Mouse (Mus musculus): ENCODE measurements around the gene Atrip.
A peak's percentile ranks its signal among the peaks of the same experiment; 100 is the strongest.

Atrip gene

DNA sequence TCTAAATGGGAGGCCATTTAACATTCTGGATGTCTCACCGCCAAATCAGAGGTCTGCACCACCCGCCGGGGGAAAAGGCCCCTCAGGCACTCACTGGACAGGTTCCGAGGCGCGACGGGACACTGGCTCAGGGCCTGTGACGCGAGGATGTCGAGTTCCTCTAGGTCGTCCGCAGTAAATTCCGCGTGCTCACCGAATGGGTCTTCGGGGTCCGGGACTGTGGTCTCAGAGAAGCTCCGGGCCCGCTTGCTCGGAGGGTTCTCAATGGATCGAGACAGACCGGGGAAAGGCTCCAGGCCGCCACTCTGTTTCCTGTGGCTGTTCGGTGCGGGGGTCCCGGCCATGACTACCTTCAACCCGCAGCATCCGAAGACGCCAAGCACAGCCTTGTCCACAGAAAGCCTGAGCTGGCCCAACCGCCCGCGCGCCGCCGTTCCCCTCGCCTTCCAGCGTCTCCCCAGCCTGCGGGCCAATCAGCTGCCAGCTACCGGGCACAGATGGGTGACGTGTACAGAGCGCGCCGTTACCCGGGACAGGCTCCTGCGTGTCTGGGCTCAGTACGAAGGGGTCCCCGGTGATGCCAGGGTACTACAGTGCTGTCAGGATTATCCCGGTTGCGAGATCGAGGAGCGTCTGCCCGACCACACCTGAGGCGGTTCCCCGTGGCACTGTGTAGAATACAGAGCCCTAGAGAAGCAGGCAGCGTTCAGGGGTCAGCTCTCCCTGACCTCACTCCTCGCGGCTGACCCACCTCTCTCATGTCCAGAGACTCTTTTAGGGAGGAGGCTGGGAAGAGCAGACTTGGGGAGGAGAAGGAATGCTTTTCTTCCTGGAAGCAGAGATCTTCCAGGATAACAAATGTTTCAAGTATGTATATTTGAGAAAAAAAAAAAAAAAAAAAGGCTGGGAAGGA, at the start of gene Atrip:
Atrip (minus strand) TSS at position 464 of the 913 bp plus-strand sequence.
- DNase-seq = peak; percentile 95 to 96

DNA sequence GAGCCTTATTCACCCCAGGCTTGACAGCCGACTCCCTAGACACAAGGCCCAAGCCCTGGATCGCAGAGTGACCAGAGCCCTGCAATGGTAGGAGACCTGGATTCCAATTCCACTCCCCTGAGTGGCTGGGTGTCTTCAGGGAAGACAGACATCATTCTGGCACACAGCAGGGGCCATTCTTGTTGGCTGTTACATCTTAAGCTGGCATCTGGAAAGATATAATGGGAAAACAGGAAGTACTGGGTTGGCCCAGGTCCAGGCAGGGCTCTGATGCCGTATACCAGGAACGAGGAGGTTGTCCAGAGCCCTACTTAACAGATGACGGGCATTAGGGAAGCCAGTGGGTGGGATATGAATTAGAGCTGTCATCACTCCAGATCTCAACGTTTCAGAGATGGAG, 49.3 kb upstream of the Atrip start:
- DNase-seq = peak; percentile 24 to 30

DNA sequence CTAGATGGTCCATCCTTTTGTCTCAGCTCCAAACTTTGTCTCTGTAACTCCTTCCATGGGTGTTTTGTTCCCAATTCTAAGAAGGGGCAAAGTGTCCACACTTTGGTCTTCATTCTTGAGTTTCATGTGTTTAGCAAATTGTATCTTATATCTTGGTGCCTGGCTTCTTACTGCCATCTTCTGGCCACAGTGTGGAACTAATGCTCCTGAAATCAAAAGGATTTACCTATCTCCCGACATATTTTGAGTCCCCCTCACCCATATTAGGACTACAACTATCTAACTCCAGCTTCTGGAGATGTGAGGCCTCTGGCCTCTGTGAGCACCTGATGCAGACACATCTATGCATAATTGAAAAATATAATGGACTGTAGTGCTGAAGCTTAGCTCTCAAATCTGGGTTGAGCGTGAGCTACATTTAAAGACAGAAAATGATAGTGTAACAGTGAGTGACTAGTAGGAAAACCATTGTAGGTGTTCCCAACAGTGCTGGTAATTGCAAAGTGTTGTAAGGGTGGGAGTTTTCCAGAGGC, 48.7 kb upstream of the Atrip start:
- DNase-seq = peak; percentile 36 to 65

DNA sequence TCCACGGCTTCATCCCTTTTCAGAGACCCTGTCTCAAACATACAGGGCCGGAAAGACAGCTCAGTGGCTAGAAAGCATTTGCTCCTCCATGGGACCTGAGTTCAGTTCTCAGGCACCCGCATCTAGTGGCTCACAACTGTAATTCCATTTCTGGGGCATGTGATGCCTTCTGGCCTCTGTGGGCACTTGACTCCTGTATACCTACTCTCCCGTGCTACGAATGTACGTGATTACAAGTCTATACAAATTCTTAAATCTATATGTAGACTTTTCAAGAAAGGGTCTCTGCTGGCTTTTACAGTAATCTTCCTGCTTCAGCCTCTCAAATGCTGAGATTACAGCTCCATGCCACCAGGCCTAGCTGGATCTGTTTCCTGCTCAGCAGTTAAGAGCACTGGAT, 47.0 kb upstream of the Atrip start:
- no peak for DNase-seq

DNA sequence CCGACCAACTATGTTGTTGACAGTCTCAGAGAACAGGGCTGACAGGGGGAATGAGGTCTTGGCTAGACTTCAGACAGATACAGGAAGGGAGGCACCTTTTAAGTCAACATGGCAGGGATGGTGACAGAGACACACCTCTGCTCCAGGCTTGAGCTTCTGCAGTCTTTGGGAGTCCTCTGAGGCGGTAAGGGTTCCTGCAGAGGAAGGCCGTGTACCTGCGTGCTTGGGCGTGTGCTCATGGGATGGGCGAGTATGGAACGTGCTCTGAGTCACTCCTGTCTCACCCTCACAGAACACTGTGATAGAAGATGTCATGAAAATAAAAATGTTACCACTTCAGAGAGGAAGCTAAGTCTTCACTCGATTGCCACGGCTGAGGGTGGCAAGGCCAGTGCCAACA, 45.6 kb upstream of the Atrip start:
- DNase-seq = peak in 1 of 2 experiments; percentile 1

DNA sequence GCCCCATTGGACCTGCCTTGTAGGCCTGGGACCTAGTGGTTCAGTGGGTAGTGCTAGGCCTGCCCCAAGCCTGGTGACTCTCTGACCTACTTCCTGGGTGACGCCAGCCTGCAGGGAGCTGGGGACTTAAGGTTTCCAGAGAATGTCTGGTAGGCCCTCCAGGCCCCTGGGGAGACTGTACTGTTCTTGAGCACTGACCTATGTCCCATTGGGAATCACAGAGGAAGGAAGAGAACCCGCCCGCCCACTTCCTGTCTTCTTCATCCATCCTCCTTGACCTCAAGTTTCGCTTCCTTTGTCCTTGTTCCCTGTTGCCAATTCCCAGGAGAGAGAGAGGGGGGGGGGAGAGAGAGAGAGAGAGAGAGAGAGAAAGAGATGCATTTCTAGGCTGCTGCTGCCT, 44.2 kb upstream of the Atrip start:
- DNase-seq = peak in 1 of 2 experiments; percentile 14

DNA sequence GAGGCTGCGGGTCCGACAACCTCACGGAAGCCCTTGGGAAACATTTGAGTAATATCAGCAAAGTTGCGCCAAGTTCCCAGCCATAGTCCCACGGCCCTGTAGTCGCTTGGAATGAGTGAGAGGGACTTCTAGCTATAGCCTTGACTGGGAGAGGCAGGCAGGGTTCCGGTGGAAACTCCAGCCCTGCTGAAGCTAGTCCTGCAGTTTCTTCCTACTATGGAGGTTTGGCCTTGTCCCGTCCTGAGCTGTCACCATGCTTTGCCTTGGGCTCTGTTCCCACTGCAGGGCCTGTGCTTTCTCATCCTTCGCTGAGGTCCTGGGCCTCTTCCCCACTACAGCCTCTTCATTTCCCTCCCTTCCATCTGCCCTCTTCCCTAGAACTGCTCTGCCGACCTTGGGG, 42.3 kb upstream of the Atrip start:
- DNase-seq = no peak

DNA sequence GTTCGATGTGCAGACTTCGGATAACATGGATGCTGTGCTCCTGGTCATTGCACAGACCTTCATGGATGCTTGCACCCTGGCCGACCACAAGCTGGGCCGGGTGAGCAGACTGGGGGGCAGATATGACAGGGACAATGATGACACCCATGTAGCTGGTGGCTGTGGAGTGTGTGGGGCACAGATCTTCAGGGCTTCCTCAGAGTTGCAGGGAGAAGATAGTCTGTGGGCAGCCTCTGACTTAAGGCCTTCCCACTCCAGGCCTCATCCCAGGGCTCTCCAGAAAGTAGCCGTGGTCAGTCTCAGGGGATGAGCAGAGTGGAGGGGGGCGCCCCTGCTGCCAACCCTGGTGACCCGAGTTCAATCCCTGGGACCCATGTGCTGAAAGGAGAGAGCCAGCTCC, 40.9 kb upstream of the Atrip start:
- peak; percentile 1 for DNase-seq

DNA sequence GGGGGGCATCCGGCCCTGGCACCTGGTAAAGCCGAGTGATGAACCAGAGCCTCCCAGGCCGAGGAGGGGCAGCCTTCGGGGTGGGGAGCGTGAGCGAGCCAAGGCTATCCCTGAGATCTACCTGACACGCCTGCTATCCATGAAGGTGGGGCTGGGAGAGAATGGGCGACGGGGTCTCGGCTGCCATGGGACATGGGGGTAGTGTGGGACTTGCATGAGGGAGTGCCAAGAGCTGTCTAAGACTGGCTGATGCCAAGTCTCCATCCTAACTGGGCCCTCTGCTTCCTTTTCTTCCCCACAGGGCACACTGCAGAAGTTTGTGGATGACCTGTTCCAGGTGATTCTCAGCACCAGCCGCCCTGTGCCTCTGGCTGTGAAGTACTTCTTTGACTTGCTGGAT, 40.4 kb upstream of the Atrip start:
- peak; percentile 1 to 2 for DNase-seq

DNA sequence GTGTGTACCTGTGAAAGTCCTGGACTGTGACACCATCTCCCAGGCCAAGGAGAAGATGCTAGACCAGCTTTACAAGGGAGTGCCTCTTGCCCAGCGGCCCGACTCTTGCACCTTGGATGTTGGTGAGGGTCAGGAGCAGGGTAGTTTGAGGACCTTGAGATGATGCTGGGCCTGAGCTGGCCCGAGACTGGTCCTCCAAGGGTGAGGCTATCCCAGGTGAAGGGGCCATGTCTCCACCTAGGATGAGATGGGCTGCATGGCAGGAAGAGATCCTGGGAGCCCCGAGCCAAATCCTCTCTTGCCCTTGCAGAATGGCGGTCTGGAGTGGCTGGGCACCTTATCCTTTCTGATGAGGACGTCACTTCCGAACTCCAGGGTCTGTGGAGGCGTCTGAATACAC, 39.4 kb upstream of the Atrip start:
- DNase-seq = peak in 1 of 2 experiments; percentile 1

DNA sequence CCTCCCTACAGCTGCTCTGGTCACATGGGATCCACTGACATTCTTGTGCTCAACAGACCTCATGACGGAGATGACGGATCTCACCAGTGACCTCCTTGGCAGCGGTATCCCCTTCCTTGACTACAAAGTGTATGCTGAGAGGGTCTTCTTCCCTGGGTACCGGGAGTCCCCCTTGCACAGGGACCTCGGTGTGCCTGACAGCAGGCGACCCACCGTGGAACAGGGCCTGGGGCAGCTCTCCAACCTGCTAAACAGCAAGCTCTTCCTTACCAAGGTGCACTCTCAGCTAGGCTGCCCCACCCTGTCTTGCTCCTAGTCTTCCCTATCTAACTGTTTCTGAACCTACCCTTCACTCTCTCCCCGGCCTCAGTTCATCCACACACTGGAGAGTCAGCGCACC, 37.7 kb upstream of the Atrip start:
- DNase-seq = peak in 1 of 2 experiments; percentile 1

DNA sequence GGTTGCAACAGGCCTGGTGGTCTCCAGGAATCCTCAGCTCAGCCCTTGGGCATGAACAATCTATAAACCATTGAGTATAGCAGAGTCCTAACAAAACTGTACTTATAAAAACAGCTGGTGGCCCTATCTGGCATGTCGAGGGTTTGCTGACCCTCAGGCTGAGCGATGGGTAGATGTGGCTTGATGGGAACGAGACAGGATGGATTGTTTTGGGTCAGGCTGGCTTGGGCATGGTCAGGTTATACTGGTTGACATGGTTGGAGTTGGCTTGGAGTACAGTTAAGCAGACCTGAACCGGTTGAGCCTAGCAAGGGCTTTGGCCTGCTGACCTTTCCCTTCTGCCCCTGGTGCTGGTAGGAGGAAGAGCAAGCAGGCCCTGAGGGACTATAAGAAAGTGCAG, 37.2 kb upstream of the Atrip start:
- no peak for DNase-seq

DNA sequence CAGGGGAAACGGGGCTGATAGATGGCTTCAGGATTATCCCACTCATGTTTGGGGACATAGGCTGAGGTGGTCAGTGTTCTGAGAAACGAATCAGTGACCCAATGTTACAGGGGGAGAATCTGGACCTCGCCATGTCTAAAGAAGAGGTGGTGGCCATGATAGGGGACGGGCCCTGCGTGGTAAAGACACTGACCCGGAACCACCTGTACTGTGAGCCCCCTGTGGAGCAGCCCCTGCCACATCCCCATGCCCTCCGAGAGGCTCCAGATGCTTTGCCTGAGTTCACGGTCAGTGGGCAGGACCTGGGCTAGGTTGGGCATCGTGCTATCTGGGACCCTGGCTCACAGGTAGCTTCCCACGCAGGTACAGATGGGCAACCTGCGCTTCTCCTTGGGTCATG, 36.3 kb upstream of the Atrip start:
- peak in 1 of 2 experiments; percentile 0 for DNase-seq

DNA sequence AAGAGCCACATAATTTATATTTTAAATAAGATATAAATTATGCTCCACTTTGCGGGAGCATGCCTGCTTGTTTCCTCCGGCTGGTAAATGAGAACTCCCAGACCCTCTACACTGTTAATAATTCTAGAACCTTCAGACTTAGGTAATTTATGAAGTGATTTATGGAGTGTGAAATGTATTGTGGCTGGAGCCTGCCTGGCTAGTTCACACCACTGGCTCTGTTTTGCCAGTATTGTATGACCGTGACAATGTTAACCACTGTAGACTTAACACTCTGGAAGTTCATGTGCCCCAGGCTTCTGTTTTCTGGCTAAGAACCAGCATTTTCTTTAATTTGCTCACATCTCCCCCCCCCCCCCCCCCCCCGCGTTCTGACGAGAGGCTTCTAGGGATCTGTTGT, 33.4 kb upstream of the Atrip start:
- peak in 1 of 2 experiments; percentile 37 for DNase-seq

DNA sequence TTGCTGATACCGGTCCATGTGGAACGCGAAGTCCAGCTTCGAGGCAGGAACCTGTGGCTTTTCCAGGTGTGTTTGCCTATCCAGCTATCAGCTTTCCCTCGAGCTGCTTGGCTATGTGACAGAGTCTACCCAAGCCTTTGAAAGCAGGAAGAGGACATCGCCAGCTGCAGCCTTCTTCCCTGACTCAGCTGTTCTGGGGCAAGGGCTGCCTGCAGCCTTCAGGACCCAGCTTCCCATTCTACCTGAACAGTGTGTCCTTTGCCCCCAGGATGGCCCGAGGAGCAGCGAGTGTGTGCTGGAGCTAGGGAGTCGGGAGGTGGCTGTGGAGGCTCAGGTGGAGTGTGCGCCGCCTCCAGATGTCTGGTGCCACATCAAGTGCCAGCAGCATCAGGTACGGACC, 31.7 kb upstream of the Atrip start:
- DNase-seq = no peak

DNA sequence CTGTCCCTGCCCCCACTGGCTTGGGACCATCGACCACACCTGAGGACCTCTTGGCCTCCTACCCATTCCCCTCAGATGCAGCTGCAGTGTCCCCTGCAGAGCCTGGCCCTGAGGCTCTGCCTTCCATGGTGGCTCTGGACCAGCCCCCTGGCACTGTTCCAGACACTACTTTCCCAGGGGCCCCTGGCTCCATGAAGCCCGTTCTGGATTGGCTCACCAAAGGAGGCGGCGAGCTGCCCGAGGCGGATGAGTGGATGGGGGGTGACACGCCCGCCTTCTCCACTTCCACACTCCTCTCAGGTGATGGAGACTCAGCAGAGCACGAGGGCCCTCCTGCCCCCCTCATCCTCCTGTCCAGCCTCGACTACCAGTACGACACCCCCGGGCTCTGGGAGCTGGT, 31.1 kb upstream of the Atrip start:
- peak; percentile 59 to 67 for DNase-seq

DNA sequence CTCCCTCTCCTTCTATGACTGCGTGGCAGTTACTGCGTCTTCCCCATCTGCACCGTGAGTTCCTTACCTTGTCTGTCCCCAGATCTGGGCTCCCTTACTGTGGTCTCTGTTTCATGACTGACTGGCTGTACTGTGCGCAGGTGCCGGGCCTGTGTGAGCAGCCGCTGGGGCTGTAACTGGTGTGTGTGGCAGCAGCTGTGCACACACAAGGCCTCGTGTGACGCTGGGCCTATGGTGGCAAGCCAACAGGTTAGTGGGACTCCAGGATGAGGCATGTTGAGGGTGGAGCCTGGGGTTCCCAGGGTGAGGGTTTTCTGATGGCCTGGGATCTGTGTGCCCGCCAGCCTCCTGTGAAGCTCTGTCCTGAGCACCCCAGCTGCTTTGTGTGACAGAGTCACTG, 30.2 kb upstream of the Atrip start:
- DNase-seq = no peak

DNA sequence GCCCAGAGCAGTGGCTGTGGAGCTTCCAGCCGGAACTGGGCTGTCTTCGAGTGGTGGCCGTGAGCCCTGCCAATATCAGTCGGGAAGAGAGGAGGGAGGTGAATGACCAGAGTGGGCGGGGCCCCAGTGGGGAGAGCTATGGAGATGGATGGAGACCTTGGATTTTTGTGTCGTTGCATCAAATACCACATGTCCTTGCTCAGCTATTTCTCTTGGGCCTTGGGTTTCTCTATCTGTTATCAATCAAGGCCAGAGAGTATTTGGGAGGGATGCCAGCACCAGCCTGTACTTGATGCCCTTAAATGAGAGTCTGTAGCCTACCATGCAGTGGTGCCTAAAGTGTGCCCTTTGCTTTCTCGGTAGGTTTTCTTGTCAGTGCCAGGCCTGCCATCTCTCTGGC, 29.3 kb upstream of the Atrip start:
- no peak for DNase-seq

DNA sequence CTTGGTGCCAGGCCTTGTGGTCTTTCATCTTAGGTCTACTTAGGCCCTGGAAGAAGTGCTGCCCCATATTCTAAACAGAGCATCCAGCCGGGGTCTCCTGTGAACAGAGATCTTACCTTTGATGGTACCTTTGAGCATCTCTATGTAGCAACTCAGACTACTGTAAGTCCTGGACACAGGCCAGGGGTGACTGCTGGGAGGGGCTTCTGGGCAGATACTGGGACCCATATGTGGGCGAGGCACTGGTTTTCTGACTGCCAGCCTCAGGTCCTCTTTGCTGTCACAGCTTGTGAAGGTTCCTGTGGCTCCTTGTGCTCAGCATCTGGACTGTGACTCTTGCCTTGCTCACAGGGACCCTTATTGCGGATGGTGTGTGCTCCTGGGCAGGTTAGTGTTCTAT, 28.6 kb upstream of the Atrip start:
- no peak for DNase-seq

DNA sequence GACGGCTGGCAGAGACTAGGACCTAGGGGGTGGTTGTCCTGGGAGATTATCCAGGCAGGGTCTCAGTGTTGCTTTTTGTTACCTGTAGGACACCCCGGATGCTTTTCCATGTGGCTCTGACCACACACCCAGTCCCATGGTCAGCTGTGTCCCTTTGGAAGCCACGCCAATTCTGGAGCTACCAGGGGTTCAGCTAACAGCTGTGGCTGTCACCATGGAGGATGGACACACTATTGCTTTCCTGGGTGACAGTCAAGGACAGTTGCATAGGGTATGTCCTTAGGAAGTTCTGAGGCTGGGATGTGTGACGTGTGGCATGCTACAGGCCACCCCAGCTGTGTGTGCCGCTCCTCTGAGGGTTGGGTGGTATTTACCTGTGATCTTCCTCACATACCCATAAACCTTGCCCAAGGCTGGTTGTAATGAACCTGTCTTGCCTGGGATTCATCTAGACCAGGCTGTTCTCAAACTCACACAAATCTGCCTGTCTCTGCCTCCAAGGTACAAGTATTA, 28.1 kb upstream of the Atrip start:
- no peak for DNase-seq

DNA sequence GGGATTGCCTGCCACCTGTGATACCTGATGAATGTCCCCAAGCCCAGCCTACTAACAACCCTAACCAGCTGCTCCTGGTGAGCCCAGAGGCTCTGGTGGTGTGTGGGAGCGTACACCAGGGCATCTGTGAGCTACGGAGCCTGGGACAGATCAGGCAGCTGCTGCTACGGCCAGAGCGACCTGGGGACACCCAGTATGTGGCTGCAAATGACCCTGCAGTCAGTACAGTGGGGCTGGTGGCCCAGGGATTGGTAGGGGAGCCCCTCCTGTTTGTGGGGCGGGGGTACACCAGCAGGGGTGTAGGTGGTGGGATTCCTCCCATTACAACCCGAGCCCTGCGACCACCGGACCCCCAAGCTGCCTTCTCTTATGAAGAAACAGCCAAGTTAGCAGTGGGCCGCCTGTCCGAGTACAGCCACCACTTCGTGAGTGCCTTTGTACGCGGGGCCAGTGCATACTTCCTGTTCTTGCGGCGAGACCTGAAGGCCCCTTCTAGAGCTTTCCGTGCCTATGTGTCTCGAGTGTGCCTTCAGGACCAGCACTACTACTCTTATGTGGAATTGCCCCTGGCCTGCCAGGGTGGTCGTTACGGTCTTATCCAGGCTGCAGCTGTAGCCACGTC, 26.5 kb upstream of the Atrip start:
- DNase-seq = no peak

DNA sequence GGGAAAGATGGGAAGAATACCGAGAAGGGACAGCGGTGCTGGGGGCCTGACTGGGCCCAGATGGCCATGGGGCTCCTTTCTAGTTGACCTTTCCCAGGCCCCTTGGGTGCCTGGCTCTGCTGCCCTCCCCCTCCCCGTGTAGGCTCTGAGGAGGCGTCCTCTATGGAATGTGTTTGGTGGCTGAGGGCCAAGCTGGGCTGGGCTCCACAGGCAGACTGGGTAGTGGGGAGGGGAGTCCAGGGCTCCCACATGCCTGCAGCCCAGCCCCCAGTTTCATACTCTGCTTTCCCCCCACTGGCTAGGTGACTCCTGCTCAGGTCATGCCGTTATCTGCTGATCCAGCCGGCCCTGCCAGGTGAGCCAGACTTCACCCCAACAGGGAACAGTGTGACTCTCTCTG, 25.0 kb upstream of the Atrip start:
- peak; percentile 84 to 90 for DNase-seq

DNA sequence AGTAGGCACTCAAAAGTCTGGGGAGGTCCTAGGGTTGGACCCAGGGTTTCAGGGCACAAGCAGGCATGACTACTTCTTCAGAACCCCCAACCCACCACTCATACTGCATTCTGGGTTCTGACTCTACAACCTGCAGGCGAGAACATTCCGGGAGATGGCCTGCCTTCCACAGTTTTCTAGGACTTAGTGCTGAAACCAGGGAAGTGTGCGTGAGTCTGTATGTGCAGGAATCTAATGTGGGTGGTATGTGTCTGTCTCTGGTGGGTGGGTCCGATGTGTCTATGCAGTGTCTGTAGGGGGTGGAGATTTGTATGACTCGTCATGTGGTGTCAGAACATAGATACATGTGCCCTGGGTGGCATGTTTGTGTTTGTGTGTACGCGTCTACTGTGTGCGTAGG, 24.4 kb upstream of the Atrip start:
- no peak for DNase-seq

DNA sequence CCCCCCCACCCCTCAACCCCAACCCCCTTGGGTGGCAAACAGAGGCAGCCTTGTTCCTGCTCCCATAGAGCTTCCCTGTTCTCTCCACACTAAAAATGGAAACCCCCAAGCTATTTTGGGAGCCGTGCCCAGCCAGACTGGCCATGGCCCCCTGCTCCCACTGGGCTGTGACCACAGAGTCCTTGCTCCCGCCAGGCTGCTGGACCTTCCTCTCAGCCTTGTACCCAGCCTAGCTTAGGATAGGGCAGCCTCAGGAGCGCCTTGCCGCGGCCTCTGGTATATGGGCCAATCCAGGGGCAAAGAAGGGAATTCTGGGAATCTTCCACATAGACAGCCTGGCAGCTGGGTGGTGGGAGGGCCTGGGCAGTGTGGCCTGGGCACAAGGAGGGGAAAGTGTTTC, 23.9 kb upstream of the Atrip start:
- DNase-seq = peak; percentile 52 to 66
